Comparison of ENCODE assay signal across 8 mouse cellular contexts in genomic region chr8:121850018-121850417, GRCm38 (mm10). TPM values are rescaled to one million over a fixed set of nuclear protein-coding genes. Genes with fewer than 3 reads are reported as not detected.
A peak's percentile ranks its signal among the peaks of the same experiment; 100 is the strongest.
DNase-seq lines count a peak whose midpoint lies in the region; ATAC-seq and TF ChIP-seq lines count a peak whose summit lies in the region.

No protein-coding gene starts in this region.

- TF ChIP-seq CTCF in bone marrow macrophage, adult 2 months (IDR thresholded peaks at IDR 0.05; ENCODE audit: low read depth, low read length): peak; percentile 79
- peak; percentile 91 for TF ChIP-seq CTCF in heart, postnatal 0 days (IDR thresholded peaks at IDR 0.05; ENCODE audit: low read depth)

- 14% methylated on average over 6 of the region's 6 CpGs for WGBS in heart, embryonic 12.5 days
- 12% methylated on average over 6 of the region's 6 CpGs for WGBS in heart, postnatal 0 days

- H3K27me3 ChIP-seq in heart, embryonic 12.5 days (replicated peaks): peaks cover 19% of the 10 kb centered on the region; the same call in 1 of the 2 replicates
- peaks cover 5% of the 10 kb centered on the region; the same call in 1 of the 2 replicates for H3K27me3 ChIP-seq in heart, postnatal 0 days (ENCODE audit: control insufficient read depth, insufficient read depth, low read length)

- no peak overlapping the region for H3K27ac ChIP-seq in heart, embryonic 12.5 days (ENCODE audit: poor library complexity, severe bottlenecking)
- H3K27ac ChIP-seq in bone marrow macrophage, adult 2 months (ENCODE audit: insufficient read depth, low read depth, low read length): no peak overlapping the region
- no peak overlapping the region for H3K27ac ChIP-seq in heart, postnatal 0 days (ENCODE audit: low read depth)

- no peak overlapping the region for H3K4me2 ChIP-seq in heart, embryonic 12.5 days
- no peak overlapping the region for H3K4me2 ChIP-seq in heart, postnatal 0 days (ENCODE audit: low read depth, low read length)

- H3K9me3 ChIP-seq in heart, embryonic 12.5 days (replicated peaks): 0 out of 2 replicates have a peak, but pooled peaks cover 1% of the 10 kb centered on the region
- H3K9me3 ChIP-seq in heart, postnatal 0 days (replicated peaks; ENCODE audit: control insufficient read depth, low read length): no peaks in the 10 kb centered on the region

- H3K36me3 ChIP-seq in heart, embryonic 12.5 days: no peaks in the 10 kb centered on the region
- H3K36me3 ChIP-seq in heart, postnatal 0 days (replicated peaks; ENCODE audit: control insufficient read depth, insufficient read depth, low read length): no peaks in the 10 kb centered on the region

- H3K9ac ChIP-seq in heart, embryonic 12.5 days: no peak overlapping the region
- no peak overlapping the region for H3K9ac ChIP-seq in heart, postnatal 0 days (replicated peaks; ENCODE audit: low read depth, low read length)

- H3K4me1 ChIP-seq in heart, embryonic 12.5 days (replicated peaks): peaks cover 26% of the 10 kb centered on the region
- H3K4me1 ChIP-seq in bone marrow macrophage, adult 2 months (ENCODE audit: control insufficient read depth, insufficient read depth, low read length): peaks cover 29% of the 10 kb centered on the region; the same call in 1 of the 2 replicates
- H3K4me1 ChIP-seq in heart, postnatal 0 days (ENCODE audit: control insufficient read depth, insufficient read depth): peaks cover 5% of the 10 kb centered on the region

- no peak for TF ChIP-seq EP300 in heart, postnatal 0 days (IDR thresholded peaks at IDR 0.05; ENCODE audit: low read depth)

- no peak for TF ChIP-seq POLR2A in bone marrow macrophage, adult 2 months (IDR thresholded peaks at IDR 0.05; ENCODE audit: borderline replicate concordance, low read depth, low read length)

- no peak for ATAC-seq in heart, embryonic 12.5 days (ENCODE audit: insufficient number of reproducible peaks, low FRiP score)
- ATAC-seq in erythroblast, adult 5-6 weeks (replicated peaks; ENCODE audit: low FRiP score, poor library complexity, severe bottlenecking): peak; percentile 72
- ATAC-seq in heart, postnatal 0 days (ENCODE audit: insufficient read depth, low read depth): peak; percentile 45; the same call in 1 of the 2 replicates

- peak; percentile 61 to 74 for DNase-seq in heart, adult 18-20 months
- peak; percentile 69 for DNase-seq in heart, postnatal 0 days (ENCODE audit: low spot score)
- DNase-seq in layer of hippocampus, postnatal 14 days (ENCODE audit: low spot score in 2 of 2): peak; percentile 74 to 81
- peak; percentile 68 for DNase-seq in lung, postnatal 25 days (ENCODE audit: low spot score)
- peak; percentile 56 for DNase-seq in spleen, adult 12 weeks (ENCODE audit: low spot score)

- H3K4me3 ChIP-seq in heart, embryonic 12.5 days: no peak overlapping the region
- no peak overlapping the region for H3K4me3 ChIP-seq in bone marrow macrophage, adult 2 months (ENCODE audit: insufficient read depth, low read length)
- H3K4me3 ChIP-seq in heart, postnatal 0 days (ENCODE audit: low read depth, low read length): no peak overlapping the region

RNA-seq across cellular contexts. Expression of gene Klhdc4, which starts 20.6 kb away (rescaled TPM):
- total RNA-seq in heart, adult 18-20 months (2021): 10 to 100 TPM; 12.0 to 13.7 TPM
- 27.7 and 28.2 TPM in 2 replicates for polyA plus RNA-seq in heart, embryonic 12.5 days (2016; fragmentation: Nextera tagmentation; extraction: Ambion mirVana)
- 19.9 and 20.8 TPM in 2 replicates for polyA plus RNA-seq in bone marrow macrophage, adult 2 months (2012; ENCODE audit: insufficient read depth, insufficient read length, missing spikeins)
- 5.6 and 7.9 TPM in 2 replicates for total RNA-seq in erythroblast, adult 5-6 weeks (2015; ENCODE audit: low replicate concordance)
- 5.9 and 9.1 TPM in 2 replicates for total RNA-seq in erythroblast, adult 5-6 weeks (2017; ENCODE audit: low replicate concordance)
- total RNA-seq in heart, postnatal 0 days (2014; rRNA removed; ENCODE audit: low replicate concordance): 9.4 and 16.0 TPM in 2 replicates
- polyA plus RNA-seq in heart, postnatal 0 days (2015; fragmentation: Nextera tagmentation; extraction: Ambion mirVana): 13.1 and 13.9 TPM in 2 replicates
- total RNA-seq in layer of hippocampus, postnatal 14 days (2021): 10 to 100 TPM; 28.0 to 30.7 TPM

RNA-seq across cellular contexts. Expression of gene Slc7a5, which starts 57.5 kb away (rescaled TPM):
- 1 to 10 TPM; 4.1 to 4.8 TPM for total RNA-seq in heart, adult 18-20 months (2021)
- 22.3 and 24.6 TPM in 2 replicates for polyA plus RNA-seq in heart, embryonic 12.5 days (2016; fragmentation: Nextera tagmentation; extraction: Ambion mirVana)
- 1.9 and 2.4 TPM in 2 replicates for polyA plus RNA-seq in bone marrow macrophage, adult 2 months (2012; ENCODE audit: insufficient read depth, insufficient read length, missing spikeins)
- total RNA-seq in erythroblast, adult 5-6 weeks (2015; ENCODE audit: low replicate concordance): 137 and 171 TPM in 2 replicates
- 151 and 182 TPM in 2 replicates for total RNA-seq in erythroblast, adult 5-6 weeks (2017; ENCODE audit: low replicate concordance)
- total RNA-seq in heart, postnatal 0 days (2014; rRNA removed; ENCODE audit: low replicate concordance): 24.7 and 27.1 TPM in 2 replicates
- polyA plus RNA-seq in heart, postnatal 0 days (2015; fragmentation: Nextera tagmentation; extraction: Ambion mirVana): 5.8 and 7.1 TPM in 2 replicates
- 100 to 1,000 TPM; 133 to 140 TPM for total RNA-seq in layer of hippocampus, postnatal 14 days (2021)
